Mouse (Mus musculus) mouse embryonic stem cell (cell line): ENCODE measurements around the gene Igfbp1.

Experiments used
- in situ Hi-C, 2 experiments: fragments of 300-500 bp; cut with MboI; formaldehyde crosslinking; loops; 1 replicate in 1 of 2; 3 replicates in 1 of 2; pipeline ENCODE4 v1.14.3; 2019 to 2020; ENCODE audit warnings: low sequenced_read_pairs in 2 of 2, low pct_unique_long_range_greater_than_20kb in 1 of 2, mixed read lengths in 1 of 2; ENCODE audit not compliant: unreplicated experiment in 1 of 2

Gene Igfbp1

GRCm38 (mm10) chr11:7192710-7193109 is 4.9 kb upstream of the Igfbp1 start:
- in situ Hi-C loops: no loop called here

- in situ Hi-C loops: no loop called here
Measured at GRCm38 (mm10) chr11:7193134-7193533, 4.4 kb upstream of the Igfbp1 start.

- in situ Hi-C loops: no loop called here
Measured at GRCm38 (mm10) chr11:7194432-7195311, 2.9 kb upstream of the Igfbp1 start.

GRCm38 (mm10) chr11:7195312-7195685 is 2.3 kb upstream of the Igfbp1 start:
- in situ Hi-C loops: no loop called here

- in situ Hi-C loops: no loop called here
Measured at GRCm38 (mm10) chr11:7198006-7198405, 424 bp downstream of the Igfbp1 start.

- in situ Hi-C loops: no loop called here
Measured at GRCm38 (mm10) chr11:7198481-7199256, 1.1 kb downstream of the Igfbp1 start.

GRCm38 (mm10) chr11:7199736-7200392 is 2.3 kb downstream of the Igfbp1 start:
- in situ Hi-C loops: loop anchor here in 1 of 2 experiments (10.0 to 25.0 kb wide), 2 partner anchors 362 to 1195 kb away; no protein-coding TSS in a partner anchor

- in situ Hi-C loops: loop anchor here in 1 of 2 experiments (10.0 to 25.0 kb wide), 2 partner anchors 362 to 1194 kb away; no protein-coding TSS in a partner anchor
Measured at GRCm38 (mm10) chr11:7200393-7200783, 2.8 kb downstream of the Igfbp1 start.

- in situ Hi-C loops: loop anchor here in 1 of 2 experiments (10.0 to 25.0 kb wide), 2 partner anchors 360 to 1193 kb away; no protein-coding TSS in a partner anchor
Measured at GRCm38 (mm10) chr11:7202206-7202605, 4.6 kb downstream of the Igfbp1 start.

GRCm38 (mm10) chr11:7203846-7204245 is 6.3 kb downstream of the Igfbp1 start:
- in situ Hi-C loops: loop anchor here in 1 of 2 experiments (10.0 to 25.0 kb wide), 2 partner anchors 358 to 1191 kb away; no protein-coding TSS in a partner anchor

GRCm38 (mm10) chr11:7210343-7210742 is 12.8 kb downstream of the Igfbp1 start:
- in situ Hi-C loops: loop anchor here in 1 of 2 experiments (25.0 kb wide), 1 partner anchor 352 kb away; no protein-coding TSS in a partner anchor

GRCm38 (mm10) chr11:7211211-7211610 is 13.6 kb downstream of the Igfbp1 start:
- in situ Hi-C loops: loop anchor here in 1 of 2 experiments (25.0 kb wide), 1 partner anchor 351 kb away; no protein-coding TSS in a partner anchor

GRCm38 (mm10) chr11:7212126-7212798 is 14.7 kb downstream of the Igfbp1 start:
- in situ Hi-C loops: loop anchor here in 1 of 2 experiments (25.0 kb wide), 1 partner anchor 350 kb away; no protein-coding TSS in a partner anchor

GRCm38 (mm10) chr11:7213161-7213500 is 15.5 kb downstream of the Igfbp1 start:
- in situ Hi-C loops: loop anchor here in 1 of 2 experiments (25.0 kb wide), 1 partner anchor 349 kb away; no protein-coding TSS in a partner anchor

- in situ Hi-C loops: loop anchor here in 1 of 2 experiments (25.0 kb wide), 1 partner anchor 349 kb away; no protein-coding TSS in a partner anchor
Measured at GRCm38 (mm10) chr11:7213501-7214341, 16.1 kb downstream of the Igfbp1 start, which contains the start of gene Igfbp3. TSS of gene Igfbp3 (minus strand) at chr11:7213923.

GRCm38 (mm10) chr11:7214342-7214660 is 16.7 kb downstream of the Igfbp1 start:
- in situ Hi-C loops: loop anchor here in 1 of 2 experiments (25.0 kb wide), 1 partner anchor 348 kb away; no protein-coding TSS in a partner anchor

GRCm38 (mm10) chr11:7214761-7215160 is 17.2 kb downstream of the Igfbp1 start:
- in situ Hi-C loops: loop anchor here in 1 of 2 experiments (25.0 kb wide), 1 partner anchor 348 kb away; no protein-coding TSS in a partner anchor
